Mouse (Mus musculus): ENCODE measurements around the gene D6Ertd527e. TPM values are rescaled to one million over a fixed set of nuclear protein-coding genes. Genes with fewer than 3 reads are reported as not detected.
A peak's percentile ranks its signal among the peaks of the same experiment; 100 is the strongest.

D6Ertd527e gene
- polyA plus RNA-seq, 1 experiment from 2014 or later = 0.17 TPM

DNA sequence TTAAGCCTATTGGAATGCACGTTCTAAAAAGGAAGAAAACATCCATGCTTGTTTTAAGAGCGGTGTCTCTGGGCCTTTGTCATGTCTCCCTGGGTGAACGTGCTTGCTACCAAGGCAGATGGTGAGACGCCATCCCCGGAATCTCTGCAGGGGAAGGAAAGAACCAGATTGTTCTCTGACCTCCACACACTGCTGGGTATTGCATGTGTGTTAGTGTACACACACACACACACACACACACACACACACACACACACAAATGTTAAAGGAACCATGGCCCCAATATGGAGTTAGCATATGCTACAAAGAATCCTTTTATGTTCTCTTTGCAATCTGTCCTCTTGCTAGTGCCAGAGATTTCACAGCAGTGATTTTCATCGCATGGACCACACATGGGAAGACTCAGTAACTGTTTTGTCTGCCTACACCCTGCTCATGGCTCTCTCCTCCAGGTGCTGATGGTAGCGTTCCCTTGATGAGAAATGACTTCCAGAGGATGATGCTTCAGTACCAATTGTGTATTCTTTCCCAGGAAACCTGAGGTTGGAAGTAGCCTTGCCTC is 53.6 kb downstream of the D6Ertd527e start:
- H3K27ac ChIP-seq = no peak overlapping the region
- no peak for ATAC-seq (ENCODE audit: insufficient number of reproducible peaks, insufficient read depth, low FRiP score, low TSS enrichment)
- peaks cover 23% of the 10 kb centered on the region for H3K36me3 ChIP-seq
- H3K9me3 ChIP-seq = no peaks in the 10 kb centered on the region
- no peak overlapping the region for H3K4me3 ChIP-seq
- no peak overlapping the region for H3K9ac ChIP-seq
- H3K4me1 ChIP-seq = 0 out of 2 replicates have a peak, but pooled peaks cover 3% of the 10 kb centered on the region
- H3K27me3 ChIP-seq = no peaks in the 10 kb centered on the region
- WGBS = 89% methylated on average over 7 of the region's 7 CpGs
- no peak overlapping the region for H3K4me2 ChIP-seq (replicated peaks)

- H3K9me3 ChIP-seq = no peaks in the 10 kb centered on the region
- H3K4me1 ChIP-seq = 0 out of 2 replicates have a peak, but pooled peaks cover 3% of the 10 kb centered on the region
- H3K27ac ChIP-seq = no peak overlapping the region
- no peak overlapping the region for H3K4me2 ChIP-seq (replicated peaks)
- no peak overlapping the region for H3K4me3 ChIP-seq
- WGBS = 66% methylated on average over 5 of the region's 5 CpGs
- no peaks in the 10 kb centered on the region for H3K27me3 ChIP-seq
- peaks cover 23% of the 10 kb centered on the region for H3K36me3 ChIP-seq
- ATAC-seq (ENCODE audit: insufficient number of reproducible peaks, insufficient read depth, low FRiP score, low TSS enrichment) = no peak
- no peak overlapping the region for H3K9ac ChIP-seq
Measured at GRCm38 (mm10) chr6:87160196-87160595, 55.6 kb downstream of the D6Ertd527e start.

- peaks cover 23% of the 10 kb centered on the region for H3K36me3 ChIP-seq
- H3K27ac ChIP-seq = peak overlapping the region; percentile 61; the same call in 1 of the 2 replicates
- H3K4me2 ChIP-seq (replicated peaks) = no peak overlapping the region
- H3K9ac ChIP-seq = no peak overlapping the region
- no peaks in the 10 kb centered on the region for H3K27me3 ChIP-seq
- H3K4me1 ChIP-seq = 0 out of 2 replicates have a peak, but pooled peaks cover 3% of the 10 kb centered on the region
- H3K4me3 ChIP-seq = no peak overlapping the region
- ATAC-seq (ENCODE audit: insufficient number of reproducible peaks, insufficient read depth, low FRiP score, low TSS enrichment) = no peak; the same call in 1 of the 2 replicates
- no peaks in the 10 kb centered on the region for H3K9me3 ChIP-seq
- WGBS = 51% methylated on average over 12 of the region's 12 CpGs
Measured at GRCm38 (mm10) chr6:87161391-87162263, 57.1 kb downstream of the D6Ertd527e start.

Other genes with a start within 250 kb of the D6Ertd527e start
- gene Nfu1, start 95.5 kb upstream of the D6Ertd527e start, polyA plus RNA-seq (2016; fragmentation: Nextera tagmentation; extraction: Ambion mirVana) = 98.4 and 101 TPM in 2 replicates
- gene Gfpt1, start 61.9 kb upstream of the D6Ertd527e start, polyA plus RNA-seq (2016; fragmentation: Nextera tagmentation; extraction: Ambion mirVana) = 23.5 and 24.2 TPM in 2 replicates
- 13.3 and 14.2 TPM in 2 replicates for gene Antxr1, start 231.1 kb downstream of the D6Ertd527e start, polyA plus RNA-seq (2016; fragmentation: Nextera tagmentation; extraction: Ambion mirVana)
- gene Gkn1, start 246.2 kb downstream of the D6Ertd527e start, polyA plus RNA-seq (2016; fragmentation: Nextera tagmentation; extraction: Ambion mirVana) = not detected in 2 replicates

All from embryonic facial prominence, embryonic 12.5 days (tissue).